Mouse (Mus musculus) midbrain, embryonic 12.5 days (tissue): ENCODE data around the gene Rrn3. TPM values are rescaled to one million over a fixed set of nuclear protein-coding genes. Genes with fewer than 3 reads are reported as not detected.
"Not testable (repeated sequence)": the region's sequence is repeated elsewhere in the genome, so short reads cannot be mapped to it uniquely, and the experiment has no call there.

ENCODE experiments used
- ATAC-seq: fragments of 200-750 bp; cut with Nextera tagmentation; 2 replicates; pipeline ENCODE4 v1.8.0; 2017; ENCODE audit warnings: low read depth, moderate TSS enrichment, moderate library complexity; ENCODE audit not compliant: low FRiP score
- H3K27ac ChIP-seq: fragments of 300-500 bp; sonication (generic); replicated peaks from 2 replicates; pipeline ENCODE4 v1.5.1; 2016; ENCODE audit warnings: mild to moderate bottlenecking
- H3K27me3 ChIP-seq: fragments of 300-500 bp; sonication (generic); 2 replicates; pipeline ENCODE4 v1.6.1; 2016; ENCODE audit warnings: mild to moderate bottlenecking
- H3K36me3 ChIP-seq: fragments of 300-500 bp; sonication (generic); 2 replicates; pipeline ENCODE4 v1.6.1; 2016
- H3K4me1 ChIP-seq: fragments of 300-500 bp; sonication (generic); 2 replicates; pipeline ENCODE4 v1.6.1; 2016
- H3K4me2 ChIP-seq: fragments of 300-500 bp; sonication (generic); replicated peaks from 2 replicates; pipeline ENCODE4 v1.6.1; 2016; ENCODE audit warnings: mild to moderate bottlenecking, moderate library complexity
- H3K4me3 ChIP-seq: fragments of 300-500 bp; sonication (generic); 2 replicates; pipeline ENCODE4 v1.5.1; 2016; ENCODE audit warnings: mild to moderate bottlenecking
- H3K9ac ChIP-seq: fragments of 300-500 bp; sonication (generic); replicated peaks from 2 replicates; pipeline ENCODE4 v1.6.1; 2016; ENCODE audit warnings: mild to moderate bottlenecking, moderate library complexity
- H3K9me3 ChIP-seq: fragments of 300-500 bp; sonication (generic); 2 replicates; pipeline ENCODE4 v1.6.1; 2016; ENCODE audit warnings: mild to moderate bottlenecking
- WGBS: fragments of 180-500 bp; shearing (Covaris S2); methylation state at CpG from one replicate; pipeline ENCODE4 v1.1.7; 2016; 5-methylcytosine and 5-hydroxymethylcytosine counted together
- polyA plus RNA-seq: library from polyadenylated mRNA; unstranded; fragments of >200 nt; fragmentation: Nextera tagmentation; extraction: Ambion mirVana; gene quantifications from 2 replicates; pipeline ENCODE4 v1.2.1, GENCODE M21; 2016

The Rrn3 gene
- polyA plus RNA-seq, result 122 and 132 TPM in 2 replicates

GRCm38 (mm10) chr16:13780353-13781036 lies at the start of gene Rrn3:
TSS of gene Rrn3 (plus strand) at chr16:13780708.
- Histone ChIP-seq H3K27me3 (no peaks in the 10 kb centered on the region), H3K36me3 (peaks cover 21% of the 10 kb centered on the region), H3K4me3 (peak within 1 kb of the TSS; percentile 84), H3K9me3 (no peaks in the 10 kb centered on the region), H3K27ac (peak within 1 kb of the TSS; percentile 84), H3K4me1 (peaks cover 21% of the 10 kb centered on the region), H3K4me2 (peak within 1 kb of the TSS; percentile 82), H3K9ac (peak within 1 kb of the TSS; percentile 91)
- under 1% methylated on average over 57 of the region's 57 CpGs for WGBS
- peak; percentile 99 for ATAC-seq

- Histone ChIP-seq H3K27ac (no peak overlapping the region), H3K4me3 (no peak overlapping the region), H3K9me3 (no peaks in the 10 kb centered on the region), H3K36me3 (no peaks in the 10 kb centered on the region), H3K4me1 (no peaks in the 10 kb centered on the region), H3K9ac (no peak overlapping the region), H3K27me3 (peaks cover 16% of the 10 kb centered on the region), H3K4me2 (no peak overlapping the region)
- ATAC-seq, result no peak
- 84% methylated on average over 3 of the region's 3 CpGs for WGBS
Observed at GRCm38 (mm10) chr16:13732786-13733185, 47.7 kb upstream of the Rrn3 start.

- peaks cover 16% of the 10 kb centered on the region for H3K27me3 ChIP-seq
- 0 out of 2 replicates have a peak, but pooled peaks have one; percentile 34 for ATAC-seq
- H3K4me2 ChIP-seq, result no peak overlapping the region
- no peaks in the 10 kb centered on the region for H3K4me1 ChIP-seq
- H3K4me3 ChIP-seq, result no peak overlapping the region
- no peaks in the 10 kb centered on the region for H3K9me3 ChIP-seq
- no peak overlapping the region for H3K27ac ChIP-seq
- 31% methylated on average over 9 of the region's 9 CpGs for WGBS
- H3K9ac ChIP-seq, result no peak overlapping the region
- no peaks in the 10 kb centered on the region for H3K36me3 ChIP-seq
Observed at GRCm38 (mm10) chr16:13733518-13734137, 46.9 kb upstream of the Rrn3 start.

GRCm38 (mm10) chr16:13735977-13736376 lies 44.5 kb upstream of the Rrn3 start:
- Histone ChIP-seq H3K4me1 (no peaks in the 10 kb centered on the region), H3K9me3 (no peaks in the 10 kb centered on the region), H3K4me3 (no peak overlapping the region), H3K36me3 (no peaks in the 10 kb centered on the region), H3K4me2 (no peak overlapping the region), H3K9ac (no peak overlapping the region), H3K27ac (no peak overlapping the region), H3K27me3 (0 out of 2 replicates have a peak, but pooled peaks cover 7% of the 10 kb centered on the region)
- 84% methylated on average over 8 of the region's 8 CpGs for WGBS
- ATAC-seq, result no peak

GRCm38 (mm10) chr16:13739044-13739443 lies 41.5 kb upstream of the Rrn3 start:
- not testable (repeated sequence) for H3K36me3 ChIP-seq, H3K27me3 ChIP-seq, H3K9ac ChIP-seq, H3K4me2 ChIP-seq, ATAC-seq, H3K27ac ChIP-seq, H3K4me3 ChIP-seq, H3K9me3 ChIP-seq, H3K4me1 ChIP-seq
- WGBS, result 59% methylated on average over 4 of the region's 4 CpGs

GRCm38 (mm10) chr16:13740844-13741243 lies 39.7 kb upstream of the Rrn3 start:
- Histone ChIP-seq H3K36me3 (no peaks in the 10 kb centered on the region), H3K9me3 (no peaks in the 10 kb centered on the region), H3K4me3 (no peak overlapping the region), H3K9ac (no peak overlapping the region), H3K4me2 (no peak overlapping the region), H3K4me1 (no peaks in the 10 kb centered on the region), H3K27me3 (no peaks in the 10 kb centered on the region), H3K27ac (no peak overlapping the region)
- no peak for ATAC-seq
- WGBS, result 77% methylated on average over 2 of the region's 2 CpGs

GRCm38 (mm10) chr16:13747708-13748107 lies 32.8 kb upstream of the Rrn3 start:
- H3K27ac ChIP-seq, result no peak overlapping the region
- H3K4me2 ChIP-seq, result no peak overlapping the region
- H3K36me3 ChIP-seq, result no peaks in the 10 kb centered on the region
- H3K9me3 ChIP-seq, result no peaks in the 10 kb centered on the region
- H3K4me1 ChIP-seq, result 0 out of 2 replicates have a peak, but pooled peaks cover 2% of the 10 kb centered on the region
- no peak overlapping the region for H3K9ac ChIP-seq
- no peak overlapping the region for H3K4me3 ChIP-seq
- ATAC-seq, result no peak
- 93% methylated on average over 8 of the region's 8 CpGs for WGBS
- H3K27me3 ChIP-seq, result no peaks in the 10 kb centered on the region

- Histone ChIP-seq H3K9ac (no peak overlapping the region), H3K4me3 (no peak overlapping the region), H3K4me2 (no peak overlapping the region), H3K27me3 (no peaks in the 10 kb centered on the region), H3K9me3 (no peaks in the 10 kb centered on the region), H3K4me1 (0 out of 2 replicates have a peak, but pooled peaks cover 2% of the 10 kb centered on the region), H3K27ac (no peak overlapping the region), H3K36me3 (no peaks in the 10 kb centered on the region)
- no peak for ATAC-seq
- WGBS, result 53% methylated on average over 3 of the region's 3 CpGs
Observed at GRCm38 (mm10) chr16:13748124-13748523, 32.4 kb upstream of the Rrn3 start.

GRCm38 (mm10) chr16:13748813-13749212 lies 31.7 kb upstream of the Rrn3 start:
- H3K36me3 ChIP-seq, H3K9ac ChIP-seq, H3K27ac ChIP-seq, H3K4me2 ChIP-seq, H3K4me1 ChIP-seq, H3K27me3 ChIP-seq, H3K4me3 ChIP-seq, ATAC-seq, H3K9me3 ChIP-seq: not testable (repeated sequence)
- 12% methylated on average over 10 of the region's 10 CpGs for WGBS

GRCm38 (mm10) chr16:13749306-13749705 lies 31.2 kb upstream of the Rrn3 start:
- no peak overlapping the region for H3K4me2 ChIP-seq
- H3K27ac ChIP-seq, result no peak overlapping the region
- no peak for ATAC-seq
- no peaks in the 10 kb centered on the region for H3K36me3 ChIP-seq
- 0 out of 2 replicates have a peak, but pooled peaks cover 5% of the 10 kb centered on the region for H3K4me1 ChIP-seq
- H3K9ac ChIP-seq, result no peak overlapping the region
- H3K4me3 ChIP-seq, result no peak overlapping the region
- H3K9me3 ChIP-seq, result no peaks in the 10 kb centered on the region
- 41% methylated on average over 5 of the region's 5 CpGs for WGBS
- H3K27me3 ChIP-seq, result no peaks in the 10 kb centered on the region

GRCm38 (mm10) chr16:13749981-13750380 lies 30.5 kb upstream of the Rrn3 start:
- 58% methylated on average over 3 of the region's 3 CpGs for WGBS
- no peak overlapping the region for H3K4me2 ChIP-seq
- H3K9me3 ChIP-seq, result no peaks in the 10 kb centered on the region
- H3K9ac ChIP-seq, result no peak overlapping the region
- no peak for ATAC-seq
- no peak overlapping the region for H3K4me3 ChIP-seq
- no peaks in the 10 kb centered on the region for H3K36me3 ChIP-seq
- no peak overlapping the region for H3K27ac ChIP-seq
- peaks cover 2% of the 10 kb centered on the region; the same call in 1 of the 2 replicates for H3K27me3 ChIP-seq
- peaks cover 7% of the 10 kb centered on the region; the same call in 1 of the 2 replicates for H3K4me1 ChIP-seq

- Histone ChIP-seq H3K9me3 (no peaks in the 10 kb centered on the region), H3K4me1 (peaks cover 9% of the 10 kb centered on the region; the same call in 1 of the 2 replicates), H3K4me3 (no peak overlapping the region), H3K36me3 (no peaks in the 10 kb centered on the region), H3K27ac (no peak overlapping the region), H3K9ac (no peak overlapping the region), H3K27me3 (peaks cover 5% of the 10 kb centered on the region; the same call in 1 of the 2 replicates), H3K4me2 (no peak overlapping the region)
- ATAC-seq, result no peak
- 95% methylated on average over 13 of the region's 13 CpGs for WGBS
Observed at GRCm38 (mm10) chr16:13750626-13751025, 29.9 kb upstream of the Rrn3 start.
